Mouse (Mus musculus) retina, adult 2 months (tissue): ENCODE results near the gene Rnf121.
"Not testable (repeated sequence)": the region's sequence is repeated elsewhere in the genome, so short reads cannot be mapped to it uniquely, and the experiment has no call there.

ENCODE experiments used
- DNase-seq: peaks from one replicate; pipeline ENCODE4 v3.0.0-alpha.2; 2012; ENCODE audit warnings: low read depth, low spot score

Gene Rnf121

DNA sequence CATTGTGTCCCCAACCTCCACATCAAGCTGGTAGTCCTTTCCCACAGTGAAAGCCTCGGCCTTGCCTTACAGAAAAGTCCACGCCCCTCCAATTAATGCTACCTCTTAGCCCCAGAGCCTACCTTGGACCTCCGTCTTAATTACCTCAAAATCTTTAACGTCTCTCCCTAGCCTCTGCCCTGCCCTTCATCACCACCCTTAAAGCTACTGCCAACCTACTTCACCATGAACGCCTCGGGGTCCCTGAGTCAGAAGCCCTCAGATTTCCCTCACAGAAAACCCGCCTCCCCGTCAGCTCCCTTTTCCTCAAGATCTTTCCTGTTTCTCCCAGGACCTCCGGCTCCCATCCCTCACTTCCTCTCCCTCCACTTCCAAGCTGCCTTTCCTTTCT lies 619 bp downstream of the Rnf121 start:
- no peak for DNase-seq

DNA sequence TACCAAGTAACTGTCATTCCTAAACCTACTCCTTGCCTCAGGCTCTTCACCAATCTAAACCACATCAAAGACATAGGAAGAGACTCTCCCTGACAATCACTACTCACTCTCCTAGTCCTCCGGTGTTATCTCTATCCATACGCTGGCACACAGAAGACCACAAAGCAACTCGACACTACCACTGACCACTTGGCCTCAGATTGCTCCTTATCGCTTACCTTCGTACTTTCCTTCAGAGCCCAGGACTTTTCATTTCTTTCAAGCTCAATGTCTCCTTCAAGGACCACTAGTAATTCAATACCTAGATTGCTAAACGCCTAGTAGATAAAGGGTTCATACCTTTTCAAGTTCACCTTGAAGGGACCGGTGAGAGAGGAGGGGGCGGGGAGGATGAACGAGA lies 1.4 kb downstream of the Rnf121 start:
- DNase-seq = no peak

DNA sequence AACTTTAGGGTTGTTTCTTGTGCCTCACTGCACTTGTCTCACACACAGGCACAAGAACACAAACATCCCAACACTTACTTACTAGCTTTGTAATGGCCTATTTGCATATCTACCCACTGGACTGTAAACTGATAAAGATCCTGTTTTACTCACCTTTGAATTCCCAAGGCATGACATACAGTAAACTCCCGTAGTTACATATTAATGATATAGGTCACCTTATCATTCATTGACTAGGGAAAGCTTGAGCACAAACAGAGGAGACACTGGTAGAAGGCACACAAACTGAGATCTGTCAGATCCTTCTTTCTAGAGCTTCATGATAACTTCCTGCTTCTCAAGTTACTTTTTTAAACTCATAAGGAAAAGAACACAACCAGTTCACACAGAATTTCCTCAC lies 3.1 kb downstream of the Rnf121 start:
- DNase-seq = no peak

DNA sequence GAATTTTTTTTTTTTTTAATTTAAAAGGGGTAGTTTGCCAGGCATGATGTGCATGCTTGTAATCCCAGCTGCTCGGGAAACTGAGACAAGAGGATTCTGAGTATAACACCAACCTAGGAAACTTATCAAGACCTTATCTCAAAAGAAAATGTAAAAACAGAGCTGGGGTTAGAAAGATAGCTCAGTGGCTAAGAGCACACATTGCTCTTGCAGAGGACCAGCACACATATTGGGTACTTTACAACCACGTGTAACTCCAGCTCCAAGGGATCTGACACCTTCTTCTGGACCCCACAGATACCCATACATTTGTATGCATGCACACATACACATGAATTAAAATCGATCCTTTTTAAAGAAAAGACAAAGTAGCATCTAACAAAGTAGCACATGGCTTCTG lies 3.9 kb downstream of the Rnf121 start:
- DNase-seq = no peak

DNA sequence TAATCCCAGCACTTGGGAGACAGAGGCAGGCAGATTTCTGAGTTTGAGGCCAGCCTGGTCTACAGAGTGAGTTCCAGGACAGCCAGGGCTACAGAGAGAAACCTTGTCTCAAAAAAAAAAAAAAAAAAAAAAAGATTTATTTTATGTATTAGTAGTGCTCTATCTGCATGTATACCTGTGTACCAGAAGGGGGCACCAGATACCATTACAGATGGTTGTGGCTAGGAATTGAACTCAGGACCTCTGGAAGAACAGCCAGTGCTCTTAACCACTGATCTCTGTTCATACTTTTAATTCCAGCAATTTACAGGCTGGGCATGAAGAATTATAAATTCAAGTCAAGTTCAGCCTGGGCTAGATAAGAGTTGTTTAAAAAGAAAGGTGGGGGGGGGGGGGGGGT lies 16.7 kb downstream of the Rnf121 start:
- not testable (repeated sequence) for DNase-seq

DNA sequence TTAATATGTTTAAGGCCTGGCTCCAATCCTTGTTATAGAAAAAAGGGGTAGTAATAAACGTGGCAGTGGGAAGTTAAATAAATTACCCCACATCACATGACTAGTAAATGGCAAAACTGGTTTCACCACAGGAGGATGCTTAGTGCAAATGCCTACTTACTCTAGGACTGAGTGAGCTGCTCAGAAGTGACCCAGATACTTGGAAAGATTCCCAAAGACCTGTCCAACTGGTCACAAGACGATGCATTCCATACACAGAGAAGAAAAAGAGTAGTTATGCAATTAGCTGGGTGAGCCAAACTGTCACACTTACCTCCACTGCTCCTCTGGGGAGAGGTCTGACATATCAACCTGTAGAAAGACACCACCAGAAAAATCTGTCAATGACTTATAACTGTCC lies 23.0 kb downstream of the Rnf121 start:
- DNase-seq = no peak

DNA sequence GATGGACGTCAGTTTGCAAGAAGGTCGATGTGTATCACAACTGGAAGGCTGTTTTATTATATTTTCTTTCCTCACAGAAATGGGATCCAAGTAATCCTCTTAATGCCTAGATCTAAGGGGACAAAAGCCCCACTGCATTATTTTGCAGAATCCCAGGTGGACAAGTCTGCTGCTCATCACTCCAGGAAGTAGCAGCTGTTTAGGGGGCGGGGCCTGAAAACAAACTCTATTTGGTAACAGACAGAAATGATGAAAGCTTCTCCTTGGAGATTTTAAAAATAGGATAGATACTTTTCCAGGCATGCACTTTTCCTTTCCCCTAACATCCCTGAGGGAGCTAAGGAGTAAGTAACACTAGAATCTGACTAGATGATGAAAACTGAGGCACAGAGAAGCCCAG lies 28.0 kb downstream of the Rnf121 start:
- no peak for DNase-seq

DNA sequence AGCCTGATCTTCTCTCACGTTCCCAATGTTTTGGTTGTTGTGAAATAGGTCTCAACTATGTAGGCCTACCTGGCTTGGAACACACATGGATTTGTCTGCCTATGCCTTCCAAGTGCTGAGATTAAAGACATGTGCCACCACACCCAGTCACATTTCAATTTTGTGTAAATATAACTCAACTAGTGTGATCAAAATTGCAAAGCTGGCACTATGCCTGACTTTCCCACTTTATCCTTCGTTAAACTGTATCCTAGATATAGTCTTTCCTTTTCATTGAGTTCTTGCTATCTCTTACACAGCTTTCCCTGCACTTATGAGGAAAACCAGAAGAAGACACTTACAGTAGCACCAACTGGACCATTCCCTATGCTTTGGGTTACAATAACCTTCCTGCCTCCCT lies 29.7 kb downstream of the Rnf121 start:
- no peak for DNase-seq

DNA sequence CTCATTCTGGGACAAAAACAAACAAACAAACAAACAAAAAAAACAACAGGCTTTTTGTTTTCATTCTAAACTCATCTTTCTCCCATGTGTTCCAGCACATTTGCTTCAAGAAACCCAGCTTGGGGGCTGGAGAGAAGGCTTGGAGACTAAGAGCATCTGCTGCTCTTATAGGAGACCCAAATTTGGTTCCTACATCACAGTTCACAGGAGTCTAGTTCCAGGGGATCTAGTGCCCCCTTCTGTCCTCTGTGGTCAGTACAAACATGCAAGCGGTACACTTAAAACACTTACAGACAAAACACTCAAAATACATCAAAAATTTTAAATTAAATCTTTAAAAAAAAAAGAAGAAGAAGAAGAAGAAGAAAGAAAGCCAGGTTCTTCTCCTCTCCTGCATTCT lies 30.4 kb downstream of the Rnf121 start:
- DNase-seq = no peak

DNA sequence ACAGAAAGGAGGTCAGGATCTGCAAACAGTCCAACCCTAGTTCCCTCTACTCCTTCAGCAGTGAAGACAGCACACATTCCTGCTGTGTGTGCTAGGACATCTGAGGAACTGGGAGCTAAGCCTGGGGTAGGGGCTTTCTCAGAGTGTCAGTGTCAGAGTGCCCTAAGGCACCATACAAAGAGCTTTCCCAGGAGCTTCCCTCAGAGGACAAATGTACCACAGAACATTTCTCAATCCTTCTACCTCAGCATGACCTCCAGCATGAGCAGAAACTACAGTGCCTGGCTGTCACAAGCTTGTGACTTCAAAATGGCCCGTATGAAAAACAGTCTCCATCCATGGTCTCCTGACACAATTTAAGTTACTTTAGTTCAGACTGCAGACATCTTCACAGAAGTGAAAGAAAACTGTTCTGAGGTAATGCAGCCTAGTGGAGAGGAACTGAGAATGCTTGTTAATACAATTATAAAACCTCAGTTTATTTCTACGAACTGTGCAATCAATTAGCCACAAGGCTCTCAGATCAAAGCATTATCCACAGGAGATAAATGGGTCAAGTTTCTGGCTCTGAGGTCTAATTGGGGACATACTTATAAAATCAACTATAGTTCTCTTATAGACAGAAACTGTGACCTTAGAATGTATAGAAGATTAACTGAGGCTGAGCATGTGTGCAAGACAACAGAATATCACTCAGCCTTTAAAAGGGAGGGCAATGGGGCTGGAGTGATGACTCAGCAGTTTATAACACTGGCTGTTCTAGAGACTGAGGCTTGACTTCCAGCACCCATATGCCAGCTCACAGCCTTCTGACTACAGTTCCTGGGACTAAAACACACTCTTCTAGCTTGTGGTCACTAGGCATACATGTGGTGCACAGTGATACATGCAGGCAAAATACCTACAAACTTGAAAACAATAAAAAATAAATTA lies 39.8 kb downstream of the Rnf121 start:
- DNase-seq = no peak

DNA sequence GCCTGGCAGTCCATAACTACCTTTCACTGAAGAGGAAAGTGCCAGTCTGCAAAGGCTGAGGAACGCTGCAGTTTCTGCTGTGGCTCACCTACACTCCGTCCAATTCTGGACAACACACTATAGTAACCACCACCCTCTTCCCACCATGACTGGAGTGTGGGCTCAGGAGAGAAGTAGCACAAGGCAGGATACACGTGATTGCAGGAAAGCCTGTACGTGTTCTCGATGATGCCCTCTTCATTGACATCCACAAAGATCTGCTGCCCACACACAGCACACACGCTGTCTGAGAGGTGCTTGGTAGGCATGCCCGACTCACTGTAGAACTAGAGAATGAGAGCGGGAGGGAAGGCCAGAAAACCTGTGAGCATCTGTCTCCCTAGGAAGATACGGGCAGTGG lies 41.4 kb downstream of the Rnf121 start:
- no peak for DNase-seq

DNA sequence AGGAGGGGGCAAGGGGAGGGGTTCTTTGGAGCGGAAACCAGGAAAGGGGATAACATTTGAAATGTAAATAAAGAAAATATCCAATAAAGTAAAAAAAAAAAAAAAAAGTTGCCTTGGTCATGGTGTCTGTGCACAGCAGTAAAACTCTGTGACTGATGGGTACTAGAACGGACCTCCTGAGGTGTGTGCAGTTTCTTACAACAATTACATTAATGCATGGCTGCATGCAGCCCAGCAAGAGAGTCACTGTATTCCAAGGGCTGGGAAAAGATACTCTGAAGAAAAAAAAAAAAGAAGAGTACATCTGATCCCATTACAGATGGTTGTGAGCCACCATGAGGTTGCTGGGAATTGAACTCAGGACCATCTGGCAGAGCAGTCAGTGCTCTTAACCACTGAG lies 44.3 kb downstream of the Rnf121 start:
- DNase-seq = not testable (repeated sequence)

DNA sequence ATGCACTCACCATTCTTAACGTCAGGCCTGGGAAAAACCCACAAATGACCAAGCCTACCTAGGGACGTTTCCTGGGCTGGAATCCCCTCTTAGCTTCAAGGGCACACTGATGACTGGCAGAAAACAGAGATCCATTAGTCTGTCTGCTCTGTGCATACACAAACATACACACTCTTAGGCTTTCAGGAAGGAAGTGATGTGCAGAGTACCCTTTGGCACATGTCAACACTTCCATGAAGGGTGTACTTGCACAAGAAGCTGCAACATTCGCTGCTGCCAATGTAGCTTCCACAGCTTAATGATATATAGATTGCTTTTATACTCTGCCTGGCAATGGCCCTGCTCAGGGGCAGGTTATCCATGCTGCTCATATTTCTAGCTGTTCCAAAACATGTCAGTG lies 45.9 kb downstream of the Rnf121 start:
- DNase-seq = no peak

DNA sequence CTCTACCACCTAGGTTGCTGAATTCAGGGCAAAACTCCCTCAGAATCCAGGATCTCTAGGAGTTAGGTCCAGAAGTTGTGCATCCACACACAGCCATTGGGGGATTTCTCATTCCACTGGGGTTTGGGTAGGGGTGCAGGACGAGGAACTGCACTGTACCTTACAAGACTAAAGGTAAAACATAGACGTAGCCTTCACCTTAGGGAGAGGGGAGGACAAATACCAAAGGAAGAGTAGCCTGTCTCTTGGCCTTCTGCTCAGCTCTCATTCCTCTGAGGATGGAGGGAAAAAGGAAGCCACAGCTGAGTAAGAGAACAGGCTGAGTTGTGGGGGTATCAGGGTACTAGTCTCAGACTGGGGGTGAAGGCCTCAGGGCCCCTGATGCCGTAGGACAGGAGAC lies 46.7 kb downstream of the Rnf121 start, which contains the start of gene Il18bp:
TSS of gene Il18bp (minus strand) at position 101 of the 400 bp plus-strand sequence.
- no peak for DNase-seq

DNA sequence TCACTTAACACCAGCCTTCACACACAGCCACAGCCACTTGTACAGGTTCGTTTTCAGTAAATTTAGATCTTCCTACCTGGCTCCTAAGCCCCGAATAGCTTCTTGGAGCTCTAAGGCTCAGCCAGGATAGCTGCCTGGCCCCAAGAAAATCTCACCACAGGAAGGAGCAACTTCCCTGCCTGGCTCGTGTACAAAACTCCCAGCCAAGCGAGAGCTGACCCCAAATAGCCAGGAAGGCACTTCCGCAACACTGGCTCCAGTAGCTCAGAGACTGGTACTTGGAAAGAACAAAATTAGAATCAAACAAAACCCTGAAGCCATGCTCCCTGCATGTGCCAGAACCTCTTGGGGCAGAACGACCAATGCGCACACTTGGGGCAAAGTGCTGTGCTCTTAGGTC lies 47.2 kb downstream of the Rnf121 start:
- no peak for DNase-seq

DNA sequence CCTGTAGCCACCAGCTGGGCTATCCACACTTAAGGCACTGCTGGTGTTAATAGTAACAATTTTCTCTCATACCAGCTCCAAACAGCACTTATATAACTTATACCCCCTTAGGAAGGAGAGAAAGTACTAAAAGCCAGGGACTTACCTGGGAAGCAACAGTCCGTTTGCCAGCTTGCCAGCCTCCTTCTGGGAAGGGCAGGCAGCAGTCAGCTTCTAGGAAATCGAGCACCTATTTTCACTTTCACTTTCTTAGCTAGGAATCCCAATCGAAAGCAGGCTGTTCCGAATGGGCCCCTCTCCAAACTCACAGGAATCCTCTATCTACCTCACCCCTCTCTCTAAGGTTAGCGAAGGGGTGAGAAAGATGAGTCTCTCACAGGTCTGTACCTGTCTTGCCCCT lies 47.8 kb downstream of the Rnf121 start:
- DNase-seq = no peak

DNA sequence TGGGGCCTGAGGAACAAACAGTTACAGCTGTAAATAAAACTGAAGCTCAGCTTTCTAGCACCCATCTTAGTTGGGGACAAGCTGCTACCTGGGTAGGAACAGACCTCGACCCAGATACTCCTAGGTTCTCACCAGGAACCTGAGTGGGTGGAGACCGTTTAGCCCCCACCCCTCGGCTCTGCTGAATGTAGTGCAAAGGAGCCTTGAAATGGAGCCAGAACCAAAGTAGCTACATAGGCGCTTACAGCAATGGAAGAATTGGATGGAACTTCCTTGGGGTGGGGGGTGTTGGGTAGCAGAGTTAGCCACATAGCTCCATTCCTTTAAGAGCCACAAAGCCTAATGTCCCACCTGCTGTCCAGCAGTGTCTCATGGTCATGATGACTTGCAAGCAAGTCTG lies 48.3 kb downstream of the Rnf121 start:
- no peak for DNase-seq

DNA sequence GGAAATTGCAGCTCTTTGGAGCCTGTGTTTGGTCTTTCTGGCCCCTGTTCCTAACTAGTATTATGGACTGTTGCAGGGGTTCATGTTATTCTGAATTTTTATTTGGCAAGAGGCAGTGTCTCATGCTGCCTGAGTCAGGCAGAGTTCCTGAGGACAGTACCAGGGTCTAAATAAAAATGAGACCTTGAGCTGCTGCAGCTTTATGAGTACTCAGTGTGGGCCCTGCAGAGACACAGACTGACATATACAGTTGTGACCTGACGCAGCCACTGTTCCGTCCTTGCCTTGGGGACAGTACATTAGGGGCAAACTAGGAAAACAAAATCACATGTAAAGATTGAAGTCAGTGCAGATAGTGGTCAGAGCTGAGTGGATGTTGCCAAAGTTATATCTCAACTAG lies 50.3 kb downstream of the Rnf121 start:
- DNase-seq = no peak

DNA sequence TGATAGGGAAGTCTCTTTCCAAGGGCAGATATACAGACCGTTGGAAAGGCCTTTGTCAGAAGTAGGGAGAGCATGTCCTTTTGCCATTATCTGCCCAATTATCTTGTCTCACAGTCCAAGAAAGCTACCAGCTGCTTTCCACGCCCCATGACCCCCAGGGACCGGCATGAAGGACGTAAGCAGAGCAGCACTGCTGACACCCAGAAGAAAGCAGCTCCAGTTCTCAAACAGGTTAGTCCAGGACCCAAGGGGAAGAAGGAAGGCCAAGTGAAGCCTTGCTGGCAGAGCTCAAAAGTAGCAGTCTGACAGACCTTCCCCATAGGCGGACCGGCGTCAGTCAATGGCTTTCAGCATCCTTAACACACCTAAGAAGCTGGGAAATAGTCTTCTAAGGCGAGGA lies 51.9 kb downstream of the Rnf121 start:
- no peak for DNase-seq

DNA sequence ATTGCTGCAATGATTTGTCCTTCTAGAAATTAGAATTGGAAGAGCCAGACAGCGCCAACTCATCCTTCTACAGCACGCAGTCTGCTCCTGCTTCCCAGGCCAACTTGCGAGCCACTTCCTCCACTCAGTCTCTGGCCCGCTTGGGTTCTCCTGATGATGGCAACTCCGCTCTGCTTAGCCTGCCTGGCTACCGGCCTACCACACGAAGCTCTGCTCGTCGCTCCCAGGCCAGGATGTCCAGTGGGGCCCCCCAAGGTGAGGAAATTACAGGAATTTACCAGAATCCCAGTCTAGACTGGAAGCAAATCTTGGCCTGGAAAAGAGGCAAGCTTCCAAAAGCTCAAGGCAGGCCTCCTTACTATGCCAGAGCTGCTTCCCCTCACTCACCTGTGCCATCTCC lies 53.4 kb downstream of the Rnf121 start:
- no peak for DNase-seq

DNA sequence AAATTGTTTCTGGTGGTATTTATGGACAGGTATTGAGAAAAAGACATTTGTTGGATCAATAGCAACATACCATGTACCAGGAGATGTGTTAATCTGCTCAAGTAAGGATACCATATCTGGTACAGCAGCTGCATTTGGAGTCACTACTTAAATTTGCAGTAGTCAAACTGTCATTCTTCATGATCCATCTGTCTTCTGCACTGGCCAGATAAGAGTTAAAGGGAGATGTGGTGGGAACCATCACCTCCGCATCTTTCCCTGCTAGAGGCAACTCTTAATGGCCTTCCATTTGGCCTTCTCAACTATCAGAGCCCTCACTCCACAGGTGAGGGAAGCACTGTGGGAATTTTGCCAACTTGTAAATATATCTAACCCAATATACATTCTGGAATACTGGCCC lies 58.7 kb downstream of the Rnf121 start:
- no peak for DNase-seq

DNA sequence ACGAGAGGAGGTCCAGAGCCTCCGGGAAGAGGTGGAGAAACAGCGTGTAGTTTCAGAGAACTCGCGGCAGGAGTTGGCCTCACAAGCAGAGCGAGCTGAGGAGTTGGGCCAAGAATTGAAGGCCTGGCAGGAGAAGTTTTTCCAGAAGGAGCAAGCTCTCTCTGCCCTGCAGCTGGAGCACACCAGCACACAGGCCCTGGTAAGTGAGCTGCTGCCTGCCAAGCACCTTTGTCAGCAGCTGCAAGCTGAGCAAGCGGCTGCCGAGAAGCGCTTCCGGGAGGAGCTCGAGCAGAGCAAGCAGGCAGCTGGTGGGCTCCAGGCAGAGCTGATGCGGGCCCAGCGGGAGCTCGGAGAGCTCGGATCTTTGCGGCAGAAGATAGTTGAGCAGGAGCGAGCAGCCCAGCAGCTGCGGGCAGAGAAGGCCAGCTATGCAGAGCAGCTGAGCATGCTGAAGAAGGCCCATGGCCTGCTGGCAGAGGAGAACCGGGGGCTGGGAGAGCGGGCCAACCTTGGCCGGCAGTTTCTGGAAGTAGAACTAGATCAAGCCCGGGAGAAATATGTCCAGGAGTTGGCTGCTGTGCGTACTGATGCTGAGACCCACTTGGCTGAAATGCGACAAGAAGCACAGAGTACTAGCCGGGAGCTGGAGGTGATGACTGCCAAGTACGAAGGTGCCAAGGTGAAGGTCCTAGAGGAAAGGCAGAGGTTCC lies 64.2 kb downstream of the Rnf121 start:
- DNase-seq = no peak

DNA sequence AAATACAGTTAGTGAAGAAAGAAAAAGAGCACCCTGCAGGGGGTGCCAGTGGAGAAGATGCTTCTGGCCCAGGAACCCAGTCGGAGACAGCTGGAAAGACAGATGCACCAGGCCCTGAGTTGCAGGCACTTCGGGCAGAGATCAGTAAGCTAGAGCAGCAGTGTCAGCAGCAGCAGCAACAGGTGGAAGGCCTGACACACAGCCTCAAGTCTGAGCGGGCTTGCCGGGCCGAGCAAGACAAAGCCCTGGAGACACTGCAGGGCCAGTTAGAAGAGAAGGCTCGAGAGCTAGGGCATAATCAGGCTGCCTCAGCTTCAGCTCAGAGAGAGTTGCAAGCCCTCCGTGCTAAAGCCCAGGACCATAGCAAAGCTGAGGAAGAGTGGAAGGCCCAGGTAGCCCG lies 65.0 kb downstream of the Rnf121 start:
- no peak for DNase-seq
